Mouse (Mus musculus) hindbrain, embryonic 14.5 days (tissue): ENCODE measurements around the gene Tescl. TPM values are rescaled to one million over a fixed set of nuclear protein-coding genes. Genes with fewer than 3 reads are reported as not detected.

Source experiments
- ATAC-seq: fragments of 200-750 bp; cut with Nextera tagmentation; 2 replicates; pipeline ENCODE4 v1.8.0; 2017; ENCODE audit warnings: moderate number of reproducible peaks, mild to moderate bottlenecking, moderate TSS enrichment, moderate library complexity; ENCODE audit not compliant: low FRiP score
- DNase-seq: peaks from one replicate; pipeline ENCODE4 v3.0.0-alpha.2; 2015; ENCODE audit warnings: low spot score
- H3K27ac ChIP-seq: fragments of 300-500 bp; sonication (generic); 2 replicates; pipeline ENCODE4 v1.5.1; 2014; ENCODE audit warnings: mild to moderate bottlenecking, moderate library complexity
- H3K27me3 ChIP-seq: fragments of 300-500 bp; sonication (generic); 2 replicates; pipeline ENCODE4 v1.6.1; 2014; ENCODE audit warnings: mild to moderate bottlenecking, low read length, mixed read lengths; ENCODE audit not compliant: control insufficient read depth, insufficient read depth
- H3K36me3 ChIP-seq: fragments of 300-500 bp; sonication (generic); replicated peaks from 2 replicates; pipeline ENCODE4 v1.6.1; 2014; ENCODE audit not compliant: control insufficient read depth, insufficient read depth
- H3K4me1 ChIP-seq: fragments of 300-500 bp; sonication (generic); replicated peaks from 2 replicates; pipeline ENCODE4 v1.6.1; 2014; ENCODE audit warnings: antibody characterized with exemption, low read length, mixed read lengths; ENCODE audit not compliant: control insufficient read depth, insufficient read depth
- H3K4me2 ChIP-seq: fragments of 300-500 bp; sonication (generic); replicated peaks from 2 replicates; pipeline ENCODE4 v1.6.1; 2014; ENCODE audit warnings: mild to moderate bottlenecking, moderate library complexity
- H3K4me3 ChIP-seq: fragments of 300-500 bp; sonication (generic); replicated peaks from 2 replicates; pipeline ENCODE4 v1.5.1; 2014; ENCODE audit warnings: mild to moderate bottlenecking, low read length
- H3K9ac ChIP-seq: fragments of 300-500 bp; sonication (generic); 2 replicates; pipeline ENCODE4 v1.6.1; 2014
- H3K9me3 ChIP-seq: fragments of 300-500 bp; sonication (generic); 2 replicates; pipeline ENCODE4 v1.6.1; 2016; ENCODE audit warnings: low read length; ENCODE audit not compliant: control insufficient read depth
- WGBS: fragments of 180-500 bp; shearing (Covaris S2); extraction: QIAGEN DNeasy Blood & Tissue Kit; methylation state at CpG from one replicate; pipeline ENCODE4 v1.1.7; 2014; 5-methylcytosine and 5-hydroxymethylcytosine counted together
- polyA plus RNA-seq: library from polyadenylated mRNA; unstranded; fragments of >200 nt; fragmentation: Nextera tagmentation; extraction: Ambion mirVana; gene quantifications from 2 replicates; pipeline ENCODE4 v1.2.1, GENCODE M21; 2014

Gene Tescl
- polyA plus RNA-seq, 1 experiment from 2014 or later = 0.31 TPM

DNA sequence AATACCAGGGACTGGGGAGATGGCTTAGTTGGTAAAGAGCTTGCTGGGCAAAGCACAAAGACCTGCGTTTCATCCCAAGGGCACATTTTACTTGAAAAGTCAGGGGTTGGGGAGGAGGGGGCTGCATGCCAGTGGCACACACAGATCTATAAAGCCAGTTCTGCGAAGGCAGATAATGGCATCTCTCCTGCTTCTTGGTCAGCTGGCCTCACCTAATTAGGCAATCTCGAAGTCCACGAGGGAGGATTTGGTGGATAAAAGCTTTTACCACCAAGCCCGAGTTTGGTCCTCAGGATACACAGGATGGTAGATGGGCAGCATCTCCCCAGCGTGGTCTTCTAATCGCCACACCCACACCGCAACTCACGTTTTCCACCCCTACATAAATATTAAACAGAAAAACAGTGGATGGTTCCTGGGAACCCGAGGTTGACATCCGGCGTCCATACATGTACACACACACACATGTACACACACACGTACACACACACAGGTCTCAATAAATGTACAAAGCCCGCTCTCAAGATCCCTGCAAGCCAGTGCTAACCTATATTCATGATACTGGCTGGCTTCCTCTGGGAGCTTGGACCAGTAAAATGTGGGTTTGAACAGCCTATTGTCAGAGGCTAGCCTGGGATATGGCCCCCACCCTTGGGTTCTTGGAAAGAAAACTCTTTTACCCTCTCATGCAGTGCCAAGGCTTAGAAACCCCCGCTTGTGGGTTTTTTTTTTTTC, 36.2 kb downstream of the Tescl start:
- Histone ChIP-seq H3K27ac (no peak overlapping the region), H3K4me2 (peak overlapping the region; percentile 90), H3K36me3 (peaks cover 61% of the 10 kb centered on the region), H3K4me3 (peak overlapping the region; percentile 60; the same call in 1 of the 2 replicates), H3K9ac (no peak overlapping the region), H3K4me1 (peaks cover 20% of the 10 kb centered on the region), H3K9me3 (no peaks in the 10 kb centered on the region), H3K27me3 (no peaks in the 10 kb centered on the region)
- DNase-seq (no peak), ATAC-seq (no peak)
- WGBS = 94% methylated on average over 15 of the region's 15 CpGs

- ATAC-seq (no peak), DNase-seq (no peak)
- no peak overlapping the region for H3K9ac ChIP-seq
- H3K27me3 ChIP-seq = no peaks in the 10 kb centered on the region
- peaks cover 61% of the 10 kb centered on the region for H3K36me3 ChIP-seq
- H3K4me1 ChIP-seq = peaks cover 20% of the 10 kb centered on the region
- H3K27ac ChIP-seq = no peak overlapping the region
- H3K9me3 ChIP-seq = no peaks in the 10 kb centered on the region
- H3K4me2 ChIP-seq = no peak overlapping the region
- WGBS = 98% methylated on average over 7 of the region's 7 CpGs
- H3K4me3 ChIP-seq = no peak overlapping the region
Observed at GRCm38 (mm10) chr7:24296386-24296785, 37.4 kb downstream of the Tescl start.

DNA sequence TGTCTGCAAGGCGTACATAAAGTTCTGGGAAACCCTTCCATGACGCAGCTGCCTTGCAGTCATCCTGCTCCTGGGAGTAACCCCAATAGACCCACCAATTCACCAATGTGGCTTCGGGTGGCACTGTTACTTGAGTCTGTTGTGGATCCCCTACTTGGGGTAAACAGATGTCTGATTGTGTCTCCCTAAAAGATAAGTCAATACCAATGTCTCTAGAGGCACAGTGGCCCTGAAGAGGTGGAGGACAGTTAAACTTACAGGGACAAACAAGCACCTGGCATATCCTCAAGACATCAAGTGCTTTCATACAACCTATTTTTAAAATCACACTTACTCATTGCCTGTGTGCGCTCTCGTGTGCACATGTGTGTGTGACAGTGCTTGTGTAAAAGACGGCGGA, 38.4 kb downstream of the Tescl start:
- Histone ChIP-seq H3K36me3 (peaks cover 70% of the 10 kb centered on the region), H3K9ac (no peak overlapping the region), H3K9me3 (no peaks in the 10 kb centered on the region), H3K4me3 (no peak overlapping the region), H3K27me3 (no peaks in the 10 kb centered on the region), H3K27ac (no peak overlapping the region), H3K4me2 (no peak overlapping the region), H3K4me1 (peaks cover 15% of the 10 kb centered on the region)
- no peak for DNase-seq
- ATAC-seq = no peak
- 97% methylated on average over 7 of the region's 7 CpGs for WGBS

DNA sequence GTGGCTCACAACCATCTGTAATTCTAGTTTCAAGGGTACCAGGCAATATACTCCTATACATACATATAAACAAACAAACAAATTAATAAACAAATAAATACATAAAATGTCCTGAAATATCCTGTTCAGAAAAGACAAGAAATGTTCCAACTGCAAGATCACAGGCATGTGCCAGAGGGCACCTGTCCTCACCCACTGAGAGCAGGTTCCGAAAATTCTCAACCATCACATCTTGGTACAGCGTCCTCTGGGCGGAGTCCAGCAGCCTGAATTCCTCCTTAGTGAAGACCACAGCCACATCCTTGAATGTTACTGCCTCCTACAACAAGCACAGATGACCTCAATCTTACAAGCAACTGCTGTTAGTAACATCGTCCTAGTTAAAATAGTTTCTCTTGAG, 39.0 kb downstream of the Tescl start:
- peaks cover 9% of the 10 kb centered on the region for H3K4me1 ChIP-seq
- 96% methylated on average over 4 of the region's 4 CpGs for WGBS
- no peak overlapping the region for H3K4me3 ChIP-seq
- no peaks in the 10 kb centered on the region for H3K27me3 ChIP-seq
- no peak for DNase-seq
- peaks cover 76% of the 10 kb centered on the region for H3K36me3 ChIP-seq
- no peak overlapping the region for H3K27ac ChIP-seq
- no peak for ATAC-seq
- no peak overlapping the region for H3K4me2 ChIP-seq
- no peaks in the 10 kb centered on the region for H3K9me3 ChIP-seq
- H3K9ac ChIP-seq = no peak overlapping the region

DNA sequence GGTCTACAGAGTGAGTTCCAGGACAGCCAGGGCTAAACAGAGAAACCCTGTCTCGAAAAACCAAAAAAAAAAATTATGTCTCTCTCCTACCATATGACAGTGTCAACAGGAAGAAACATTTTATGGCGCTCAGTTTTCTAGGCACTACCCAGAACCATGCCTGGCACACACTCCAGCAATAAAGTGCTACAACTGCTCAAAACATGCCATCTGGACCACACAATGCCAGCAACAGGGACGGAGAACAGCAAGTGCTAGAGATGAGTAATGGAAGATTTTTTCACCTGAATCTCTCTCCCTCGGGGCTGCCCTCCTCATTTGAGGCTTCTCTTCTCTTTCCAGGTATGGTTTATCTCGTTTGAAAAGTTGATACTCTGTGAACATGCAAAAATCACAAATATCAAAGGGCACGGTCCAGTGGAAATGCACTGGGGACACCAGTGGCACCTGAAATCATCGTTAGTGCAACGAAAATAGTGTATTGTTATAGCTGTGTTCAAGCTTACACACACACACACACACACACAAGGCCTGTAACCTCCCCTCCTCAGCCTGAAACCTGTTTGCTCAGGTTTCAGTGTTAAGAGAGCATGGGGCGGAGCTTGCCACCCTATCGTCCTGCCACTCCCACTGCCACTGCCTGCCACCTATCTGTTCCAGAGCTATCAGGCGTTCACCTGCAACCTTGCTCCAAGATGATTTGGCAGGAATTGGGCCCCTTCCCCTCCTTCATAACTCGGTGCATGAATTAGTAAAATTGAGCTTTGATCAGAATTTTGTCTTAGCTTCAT, 40.5 kb downstream of the Tescl start:
- WGBS = 90% methylated on average over 12 of the region's 12 CpGs
- DNase-seq (no peak), ATAC-seq (no peak)
- Histone ChIP-seq H3K4me3 (no peak overlapping the region), H3K27me3 (no peaks in the 10 kb centered on the region), H3K4me1 (peaks cover 6% of the 10 kb centered on the region), H3K9ac (no peak overlapping the region), H3K4me2 (no peak overlapping the region), H3K27ac (no peak overlapping the region), H3K9me3 (no peaks in the 10 kb centered on the region), H3K36me3 (peaks cover 88% of the 10 kb centered on the region)

- Histone ChIP-seq H3K36me3 (peaks cover 91% of the 10 kb centered on the region), H3K4me3 (no peak overlapping the region), H3K4me1 (no peaks in the 10 kb centered on the region), H3K9me3 (no peaks in the 10 kb centered on the region), H3K9ac (no peak overlapping the region), H3K4me2 (no peak overlapping the region), H3K27me3 (no peaks in the 10 kb centered on the region), H3K27ac (no peak overlapping the region)
- 90% methylated on average over 27 of the region's 27 CpGs for WGBS
- DNase-seq = no peak
- ATAC-seq = no peak
Observed at GRCm38 (mm10) chr7:24291387-24292090, 42.2 kb downstream of the Tescl start.

GRCm38 (mm10) chr7:24290106-24290693, 43.5 kb downstream of the Tescl start:
- WGBS = 95% methylated on average over 4 of the region's 4 CpGs
- no peaks in the 10 kb centered on the region for H3K27me3 ChIP-seq
- H3K36me3 ChIP-seq = peaks cover 78% of the 10 kb centered on the region

DNA sequence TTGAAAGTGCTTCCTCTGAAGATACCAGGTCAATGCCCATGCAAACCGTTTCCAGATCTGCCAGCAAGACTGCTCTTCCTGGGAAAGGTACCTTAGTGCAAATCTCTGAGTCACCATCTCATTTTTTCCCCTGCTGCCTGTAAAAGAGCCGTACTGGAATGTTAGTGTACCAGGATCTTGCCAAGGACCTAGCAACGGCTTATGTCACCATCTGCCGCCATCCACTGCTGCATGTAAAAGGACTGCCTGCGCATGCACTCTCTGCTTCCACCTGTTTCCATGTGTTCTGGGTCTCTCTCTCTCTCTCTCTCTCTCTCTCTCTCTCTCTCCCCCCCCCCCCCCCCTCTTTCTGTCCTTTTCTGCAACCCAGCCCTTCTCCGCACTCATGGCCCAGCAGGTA, 45.2 kb downstream of the Tescl start:
- no peak for DNase-seq
- no peak overlapping the region for H3K4me2 ChIP-seq
- 91% methylated on average over 6 of the region's 6 CpGs for WGBS
- no peak overlapping the region for H3K4me3 ChIP-seq
- H3K27ac ChIP-seq = no peak overlapping the region
- H3K9ac ChIP-seq = no peak overlapping the region
- no peaks in the 10 kb centered on the region for H3K4me1 ChIP-seq
- H3K36me3 ChIP-seq = peaks cover 61% of the 10 kb centered on the region
- no peak for ATAC-seq
- H3K27me3 ChIP-seq = no peaks in the 10 kb centered on the region
- H3K9me3 ChIP-seq = no peaks in the 10 kb centered on the region

More at GRCm38 (mm10) chr7:24290106-24290693, 43.5 kb downstream of the Tescl start:
- no peak overlapping the region for H3K4me3 ChIP-seq
- no peak overlapping the region for H3K4me2 ChIP-seq
- no peak overlapping the region for H3K27ac ChIP-seq
- no peak overlapping the region for H3K9ac ChIP-seq
- no peaks in the 10 kb centered on the region for H3K4me1 ChIP-seq
- no peaks in the 10 kb centered on the region for H3K9me3 ChIP-seq
- DNase-seq (no peak), ATAC-seq (no peak)

DNA sequence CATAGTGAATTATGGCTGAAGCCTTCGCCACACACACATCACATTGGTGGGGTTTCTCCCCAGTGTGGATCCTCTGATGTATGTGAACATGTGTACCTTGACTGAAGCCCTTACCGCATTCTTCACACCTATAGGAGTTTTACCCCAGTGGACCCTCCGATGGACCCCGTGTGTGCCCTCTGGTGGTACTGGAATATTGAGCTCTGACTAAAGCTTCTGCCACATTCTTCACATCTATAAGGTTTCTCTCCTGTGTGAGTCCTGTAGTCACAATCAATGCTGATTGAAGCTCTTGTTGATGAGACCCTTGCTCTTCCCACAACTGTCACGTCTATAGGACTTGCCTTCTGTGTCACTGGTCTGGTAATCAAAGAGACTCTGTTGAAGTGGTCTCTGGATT, 46.1 kb downstream of the Tescl start:
- Histone ChIP-seq H3K4me1 (no peaks in the 10 kb centered on the region), H3K4me2 (no peak overlapping the region), H3K9ac (no peak overlapping the region), H3K27me3 (no peaks in the 10 kb centered on the region), H3K27ac (no peak overlapping the region), H3K36me3 (peaks cover 54% of the 10 kb centered on the region), H3K4me3 (no peak overlapping the region), H3K9me3 (no peaks in the 10 kb centered on the region)
- DNase-seq (no peak), ATAC-seq (no peak)
- WGBS = 87% methylated on average over 5 of the region's 5 CpGs
